Mouse (Mus musculus) frontal cortex, adult 2 months (tissue): ENCODE measurements around the gene Gabrb1. TPM values are rescaled to one million over a fixed set of nuclear protein-coding genes. Genes with fewer than 3 reads are reported as not detected.
A peak's percentile ranks its signal among the peaks of the same experiment; 100 is the strongest.

ENCODE experiments used
- DNase-seq, 2 experiments: peaks; one replicate each; pipeline ENCODE4 v3.0.0; 2022; ENCODE audit warnings: low spot score in 1 of 2; ENCODE audit errors: extremely low spot score in 1 of 2
- polyA plus RNA-seq: library from polyadenylated mRNA; depleted of rRNA; stranded (reverse); fragments of >200 nt; gene quantifications from 2 replicates; pipeline ENCODE4 v1.2.3, GENCODE M21; 2012

Gabrb1 gene
- polyA plus RNA-seq, 1 experiment, result 19.2 TPM

DNA sequence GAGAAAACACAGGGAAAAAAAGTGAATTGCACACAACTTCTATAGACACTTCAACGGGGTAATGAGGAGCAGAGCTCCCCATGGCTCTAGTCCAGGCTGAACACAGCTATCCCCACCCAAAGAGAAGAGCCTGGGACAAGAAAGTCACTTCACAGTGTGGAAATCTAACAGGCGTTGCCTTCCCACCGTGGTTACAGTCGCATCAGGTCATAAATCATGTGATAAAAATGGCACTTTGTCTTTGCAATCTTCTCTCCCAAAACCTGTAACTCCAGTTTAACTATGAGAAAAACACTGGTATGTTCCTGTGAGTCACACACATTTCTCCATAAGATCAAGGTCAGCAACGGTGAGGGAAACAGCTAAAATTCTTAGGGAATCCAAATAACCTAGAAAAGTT lies 498.7 kb downstream of the Gabrb1 start:
- no peak for DNase-seq

DNA sequence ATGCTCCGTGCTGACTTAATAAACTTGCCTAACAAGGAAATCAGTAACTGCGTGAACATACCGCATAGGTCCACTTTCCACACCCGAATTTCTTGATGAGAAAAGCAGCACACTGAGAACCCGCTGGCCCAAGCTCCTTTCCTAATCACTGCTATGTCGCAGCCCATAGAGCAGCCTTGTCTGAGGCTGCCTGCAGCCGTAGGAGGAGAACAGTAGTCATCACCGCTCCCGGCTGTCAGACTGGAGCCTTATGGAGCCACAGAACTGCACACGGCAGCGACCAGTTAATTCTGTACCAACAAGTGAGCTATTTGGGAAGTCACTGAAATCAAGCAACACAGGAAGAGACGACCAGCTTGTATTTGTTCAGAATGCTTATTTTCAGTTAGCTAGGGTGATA lies 500.8 kb downstream of the Gabrb1 start:
- no peak for DNase-seq

DNA sequence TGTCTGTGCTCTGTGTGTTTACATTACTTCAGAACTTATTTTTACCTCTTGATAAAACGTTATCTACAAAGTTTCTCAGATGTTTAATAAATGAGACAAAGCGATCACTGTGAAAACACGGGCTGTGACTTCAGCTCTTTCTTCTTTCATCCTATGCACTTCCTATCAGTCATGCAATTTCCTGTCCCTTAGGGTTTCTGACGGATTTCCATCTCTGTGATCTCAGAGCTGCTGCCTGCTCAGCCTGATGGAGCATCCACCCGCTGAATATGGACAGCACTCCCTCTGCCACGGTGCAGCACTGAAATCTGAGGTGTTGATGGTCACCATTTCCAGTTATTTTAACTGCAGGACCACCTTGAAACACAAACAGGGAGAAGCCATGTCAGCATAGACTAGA lies 501.6 kb downstream of the Gabrb1 start:
- no peak for DNase-seq

DNA sequence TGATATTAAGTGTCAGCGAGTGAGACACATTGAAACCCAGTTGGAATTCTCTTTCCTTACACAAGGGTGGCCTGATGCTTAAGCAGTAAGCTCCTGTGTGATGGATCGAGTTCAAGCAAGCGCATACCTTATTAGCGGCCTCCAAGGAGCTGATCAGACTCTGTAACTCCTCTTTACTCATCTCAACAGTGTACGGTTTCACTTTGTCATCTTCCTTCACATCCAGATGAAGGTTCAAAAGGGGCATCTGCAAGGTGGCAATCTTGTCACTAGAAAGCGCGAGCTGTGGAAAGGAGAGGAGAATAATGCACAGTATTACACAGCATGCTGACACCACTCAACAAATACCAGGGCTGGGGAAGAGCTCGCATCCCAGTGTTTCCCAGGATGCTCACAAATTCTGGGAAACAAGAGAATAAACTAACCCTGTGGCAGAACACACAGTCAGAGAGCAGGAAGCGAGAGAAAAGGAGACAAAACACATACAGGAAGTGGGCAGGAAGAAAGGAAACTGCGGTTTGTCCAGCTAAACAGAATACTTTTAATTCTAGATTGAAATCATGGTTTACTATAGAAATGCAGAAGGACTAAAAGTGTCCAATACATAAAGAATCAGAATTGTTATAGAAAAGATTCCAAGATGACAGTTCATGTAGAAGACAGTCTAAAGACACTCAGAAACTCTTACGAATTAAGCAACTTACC lies 503.0 kb downstream of the Gabrb1 start:
- no peak for DNase-seq

DNA sequence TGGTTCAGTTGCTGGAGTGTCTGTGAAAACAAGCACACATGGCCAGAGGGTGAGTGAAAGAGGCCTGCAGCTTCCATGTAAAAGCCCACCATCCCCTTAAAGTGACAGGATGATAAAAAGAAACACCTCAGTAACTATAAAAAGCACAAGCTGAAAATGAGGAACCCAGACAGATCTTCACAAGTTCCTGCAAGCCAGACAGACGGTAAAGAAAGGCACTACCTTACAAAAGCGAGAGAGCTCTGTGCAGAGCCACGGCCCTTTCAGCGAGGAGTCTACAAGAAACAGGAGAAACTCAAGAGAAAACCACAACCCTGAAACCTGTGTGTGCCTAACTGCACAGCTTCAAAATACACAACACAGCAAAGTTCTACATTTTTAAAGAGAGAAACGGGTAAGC lies 504.9 kb downstream of the Gabrb1 start:
- DNase-seq, result no peak

DNA sequence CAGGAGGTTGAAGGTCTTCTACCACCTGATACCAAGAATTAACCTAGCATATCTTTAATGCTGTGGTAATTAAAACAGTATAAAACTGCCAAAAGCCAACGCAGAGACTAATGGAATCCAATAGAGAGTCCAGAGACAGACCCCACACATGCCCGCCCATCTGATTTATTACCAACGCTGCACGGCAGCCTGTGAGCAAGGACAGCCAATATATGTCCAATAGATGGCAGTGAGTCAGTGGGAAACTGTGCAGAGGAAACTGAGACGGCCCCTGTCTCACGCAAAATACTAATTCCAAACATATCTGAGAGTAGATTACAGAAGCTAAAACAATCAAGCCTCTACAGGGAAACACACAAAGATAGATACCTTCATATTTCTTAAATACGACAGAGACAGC lies 506.5 kb downstream of the Gabrb1 start:
- no peak for DNase-seq

DNA sequence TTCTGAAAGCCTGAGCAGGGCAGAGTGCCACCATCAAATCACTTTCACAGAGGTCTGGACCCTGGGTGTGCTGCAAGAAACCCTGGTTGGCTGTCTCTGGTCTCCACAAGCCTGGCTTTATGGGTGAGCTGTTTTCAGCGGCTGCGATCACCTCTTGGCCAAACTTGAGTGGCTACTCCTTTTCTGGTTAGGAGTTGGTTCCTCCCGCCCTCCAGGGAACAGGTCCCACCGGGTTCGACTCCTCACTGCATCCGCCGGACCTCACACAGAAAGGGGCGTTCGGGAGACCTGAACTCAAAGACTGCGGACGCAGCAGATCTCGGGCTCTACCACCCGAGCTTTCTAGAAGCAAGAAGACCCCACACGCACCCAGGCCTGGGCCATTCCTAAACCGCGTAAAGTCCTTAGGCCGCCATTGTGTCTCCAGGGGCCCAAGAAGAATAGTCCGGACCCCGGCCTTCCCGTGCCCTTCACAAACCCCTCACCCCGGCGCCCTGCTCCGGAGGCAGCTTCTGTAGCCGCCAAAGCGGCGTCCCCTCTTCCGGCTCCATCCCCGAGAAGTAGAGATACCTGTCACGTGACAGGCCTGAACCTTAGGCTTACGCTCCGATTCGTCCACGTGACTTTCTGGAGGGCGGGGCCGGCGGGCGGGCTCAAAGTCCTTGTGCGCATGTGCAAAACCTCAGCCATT lies 509.8 kb downstream of the Gabrb1 start, which contains the start of gene Commd8:
Gene Commd8 (minus strand): TSS at position 596 of the 691 bp plus-strand sequence.
- DNase-seq, result peak; percentile 95 to 97

DNA sequence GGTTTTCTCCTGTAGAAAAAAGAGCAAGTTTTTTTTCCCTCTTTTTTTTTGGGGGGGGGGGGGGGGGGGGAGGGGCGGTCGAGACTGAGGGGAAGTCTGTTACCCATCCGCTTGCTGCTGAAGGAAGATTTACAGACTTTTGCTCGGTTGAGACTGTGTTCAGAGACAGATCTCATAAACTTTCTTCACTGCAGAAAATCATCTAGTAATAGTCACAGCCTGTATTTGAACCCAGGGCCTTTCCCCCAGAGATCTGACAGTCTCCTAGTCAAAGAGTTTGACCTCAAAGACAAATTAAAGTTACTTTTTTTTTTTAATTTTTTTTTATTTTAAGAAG lies 510.3 kb downstream of the Gabrb1 start:
- DNase-seq, result no peak

DNA sequence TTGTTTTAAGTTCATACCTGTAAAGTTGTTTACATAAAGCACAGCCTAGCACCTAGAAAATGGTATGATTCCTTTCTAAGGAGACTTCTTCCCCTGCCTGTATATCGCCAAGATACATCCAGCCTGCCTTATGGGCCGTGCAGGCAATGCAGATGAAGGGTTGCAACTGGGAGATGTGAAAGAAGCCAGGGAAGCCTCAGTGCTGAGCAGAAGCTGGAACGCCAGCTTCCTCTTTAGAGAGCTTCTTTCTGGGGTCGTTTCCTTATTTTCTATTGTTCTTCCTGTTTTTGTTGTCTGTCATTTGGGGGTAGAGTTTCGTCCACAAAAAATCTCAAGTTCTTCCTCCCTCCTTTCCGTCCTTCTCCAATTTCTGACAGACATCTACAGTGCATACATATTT lies 512.2 kb downstream of the Gabrb1 start:
- DNase-seq, result no peak

DNA sequence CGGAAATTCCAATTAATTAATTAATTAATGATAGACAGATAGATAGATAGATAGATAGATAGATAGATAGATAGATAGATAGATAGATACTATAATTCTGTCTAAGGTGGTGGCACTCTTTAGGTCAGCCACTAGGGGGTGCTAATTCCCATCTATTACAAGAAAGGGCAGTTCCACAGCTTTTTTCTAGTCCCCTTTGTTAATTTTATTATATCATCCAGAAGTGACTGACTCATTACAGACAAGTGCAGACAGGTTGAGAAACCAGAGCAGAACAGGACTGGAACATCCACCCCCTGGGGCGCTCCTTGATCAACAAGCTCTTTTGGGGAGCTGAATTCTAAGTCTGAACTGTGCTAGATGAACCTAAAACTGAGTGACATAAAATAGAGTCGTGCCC lies 514.8 kb downstream of the Gabrb1 start:
- DNase-seq, result peak in 1 of 2 experiments; percentile 67

DNA sequence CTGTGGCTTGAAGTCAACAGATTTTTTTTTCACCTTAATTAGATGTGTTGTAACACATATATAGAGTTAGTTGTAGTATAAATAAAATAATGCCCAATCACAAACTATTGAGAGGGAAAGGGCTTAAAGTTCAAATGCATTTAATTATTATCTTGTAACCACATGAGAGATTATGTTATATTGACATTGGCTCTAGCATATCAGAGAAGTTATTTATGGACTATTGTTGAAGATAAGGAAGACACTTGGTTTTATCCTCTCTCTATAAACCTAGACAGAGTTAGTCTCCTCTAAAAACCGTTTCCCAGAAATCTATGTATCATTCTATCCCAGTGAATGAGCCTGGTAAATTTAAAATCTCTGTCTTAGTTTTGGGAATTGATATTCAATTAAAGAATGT lies 515.6 kb downstream of the Gabrb1 start:
- DNase-seq, result no peak

DNA sequence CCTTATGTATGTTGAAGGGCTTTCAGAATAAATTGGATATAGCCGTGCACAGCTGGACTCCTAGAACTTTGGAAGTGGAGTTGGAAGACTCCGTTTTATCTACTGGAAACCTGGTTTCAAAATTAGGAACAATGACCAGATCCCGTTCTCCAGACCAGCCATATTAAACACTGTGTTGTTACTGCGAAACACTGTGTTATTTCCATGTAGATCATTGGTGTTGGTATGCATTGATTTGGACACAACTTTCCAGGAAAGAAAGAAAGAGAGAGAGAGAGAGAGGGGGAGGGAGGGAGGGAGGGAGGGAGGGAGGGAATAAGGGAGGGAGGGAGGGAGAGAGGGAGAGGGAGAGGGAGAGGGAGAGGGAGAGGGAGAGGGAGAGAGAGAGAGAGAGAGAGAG lies 517.1 kb downstream of the Gabrb1 start:
- no peak for DNase-seq

DNA sequence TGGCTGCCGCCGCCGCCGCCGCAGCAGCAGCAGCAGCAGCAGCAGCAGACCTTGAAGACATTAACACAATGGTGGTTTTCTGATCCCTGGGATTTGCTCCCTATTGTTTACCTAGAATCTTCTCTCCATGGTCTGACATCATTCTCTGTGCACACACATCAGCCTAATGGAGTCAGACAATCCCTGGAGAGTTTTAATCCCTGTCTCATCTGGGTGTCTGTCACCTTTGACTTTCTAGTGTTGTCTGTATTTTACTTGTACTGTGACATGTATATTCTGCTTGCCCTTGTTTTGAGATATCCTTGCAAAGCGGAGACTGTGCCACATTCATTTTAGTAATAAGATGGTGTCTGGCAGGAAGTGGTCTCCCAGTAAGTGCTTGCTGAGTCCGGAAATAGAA lies 517.6 kb downstream of the Gabrb1 start:
- DNase-seq, result no peak

DNA sequence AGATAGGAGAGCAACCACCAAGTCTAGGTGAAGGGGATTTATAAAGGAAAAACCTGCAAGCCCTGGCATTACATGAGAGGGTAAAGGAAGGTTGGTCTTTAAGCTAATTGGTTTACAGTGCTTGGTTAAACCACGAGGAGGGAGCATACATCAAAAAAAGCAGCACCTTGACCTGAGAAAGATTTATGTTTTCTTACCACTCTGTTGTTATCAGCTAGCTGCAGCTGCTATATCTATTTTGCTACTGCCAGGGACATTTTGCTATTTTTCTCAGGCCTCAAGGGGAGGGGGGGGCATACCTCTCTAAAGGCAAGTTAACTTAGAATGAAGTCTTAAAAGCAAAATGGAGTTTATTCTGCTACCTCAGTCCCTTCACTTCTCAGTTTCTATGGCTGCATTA lies 523.3 kb downstream of the Gabrb1 start:
- no peak for DNase-seq

DNA sequence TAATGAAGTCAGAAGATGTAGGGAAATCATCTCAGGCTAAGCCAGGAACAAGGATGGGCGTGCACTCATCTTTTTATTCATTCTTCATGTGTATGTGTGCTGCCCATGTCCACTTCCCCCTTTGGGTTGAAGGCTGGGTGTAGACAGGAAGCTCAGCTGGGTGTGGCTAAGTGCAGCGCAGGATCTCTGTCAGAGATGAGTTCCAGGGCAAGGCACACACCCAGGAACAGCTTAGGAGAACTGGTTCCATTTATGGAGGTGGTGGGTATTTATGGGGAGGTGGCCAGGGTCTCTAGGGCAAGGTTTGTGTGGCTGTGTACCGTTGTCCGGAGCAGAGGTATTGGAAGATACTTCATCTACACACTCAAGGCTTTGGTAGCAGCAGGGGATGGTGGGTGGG lies 524.9 kb downstream of the Gabrb1 start:
- no peak for DNase-seq

DNA sequence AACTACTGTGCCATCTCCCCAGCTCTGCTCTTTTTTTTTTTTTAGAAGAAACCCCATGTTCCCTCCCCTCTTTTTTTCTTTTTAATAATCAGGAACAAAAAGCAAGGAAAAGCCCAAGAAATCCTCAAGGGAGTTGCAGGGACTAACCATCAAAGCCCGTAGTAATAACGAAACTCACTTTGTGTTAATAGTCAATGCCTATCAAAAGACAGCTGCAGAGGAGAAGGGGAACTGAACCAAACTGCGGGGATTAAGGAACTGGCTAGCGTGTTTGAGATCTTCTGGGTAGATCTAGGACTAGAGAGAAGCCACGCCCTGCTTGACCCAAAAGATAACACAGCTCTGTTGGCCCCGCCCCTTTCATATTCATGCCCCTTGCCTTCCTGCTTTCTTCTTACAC lies 526.0 kb downstream of the Gabrb1 start:
- no peak for DNase-seq

DNA sequence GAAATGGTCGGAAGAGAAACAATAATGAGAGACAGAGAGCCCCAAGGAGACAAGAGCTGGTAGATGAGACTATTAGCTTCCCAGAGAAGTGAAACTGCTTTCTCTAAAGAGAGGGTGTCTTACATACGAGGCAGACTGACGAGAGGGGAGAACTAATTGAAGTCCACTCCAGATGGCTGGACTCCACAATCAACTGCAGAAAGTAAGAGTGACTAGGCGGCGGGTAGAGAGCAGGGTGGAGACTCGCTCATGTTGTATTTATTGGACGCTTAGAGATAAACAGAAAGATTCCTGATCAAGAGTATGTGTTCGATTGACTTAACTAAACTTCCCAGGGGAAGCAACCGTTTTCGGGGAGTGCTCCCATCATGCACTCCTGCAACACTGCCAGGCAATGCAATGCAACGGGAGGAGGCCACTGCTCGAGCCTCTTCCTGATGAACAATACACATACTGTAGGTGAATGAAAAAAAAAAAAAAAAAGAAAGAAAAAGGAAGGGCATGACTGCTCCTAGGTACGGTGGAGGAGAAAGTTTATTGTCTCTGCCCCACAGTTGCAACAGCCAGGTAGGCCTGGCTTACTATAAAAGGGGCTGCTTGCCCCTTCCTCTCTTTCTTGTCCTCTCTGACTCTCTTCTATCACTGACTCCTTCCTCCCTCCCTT lies 526.7 kb downstream of the Gabrb1 start:
- no peak for DNase-seq

DNA sequence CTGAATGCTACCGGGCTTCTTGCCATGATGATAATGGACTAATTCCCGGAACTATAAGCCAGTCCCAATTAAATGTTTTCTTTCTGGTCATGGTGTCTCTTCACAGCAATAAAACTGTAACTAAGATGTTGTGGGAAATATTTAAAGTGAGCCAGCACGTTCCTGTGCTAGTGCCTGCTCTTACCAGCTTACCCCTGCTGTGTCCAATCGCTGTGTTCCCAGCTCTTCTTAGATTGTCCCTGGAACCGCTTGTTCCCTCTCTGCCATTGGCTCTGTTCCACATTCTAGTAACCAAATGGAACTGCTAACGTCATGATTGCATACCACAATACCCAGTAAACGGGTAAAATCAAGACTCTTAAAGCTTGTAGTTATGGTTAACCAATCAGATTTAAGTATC lies 533.2 kb downstream of the Gabrb1 start:
- DNase-seq, result no peak

DNA sequence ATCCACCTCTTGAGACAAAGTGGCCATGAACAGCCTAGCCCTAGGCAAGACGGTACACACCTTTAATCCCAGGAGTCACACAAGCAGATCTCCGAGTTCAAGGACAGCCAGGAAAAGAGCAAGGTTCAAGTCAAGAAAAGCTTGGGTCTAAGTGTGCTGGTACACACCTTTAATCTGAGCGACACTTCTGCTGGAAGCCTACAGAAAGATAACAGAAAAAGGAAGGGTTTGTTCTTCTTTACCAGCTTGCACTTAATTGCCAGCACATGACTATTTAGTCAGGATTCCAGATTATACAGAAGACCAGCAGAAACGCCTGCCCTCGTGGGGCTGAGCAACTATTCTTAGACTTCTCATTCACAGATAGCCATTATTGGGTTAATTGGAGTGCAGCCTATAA lies 534.0 kb downstream of the Gabrb1 start:
- no peak for DNase-seq

DNA sequence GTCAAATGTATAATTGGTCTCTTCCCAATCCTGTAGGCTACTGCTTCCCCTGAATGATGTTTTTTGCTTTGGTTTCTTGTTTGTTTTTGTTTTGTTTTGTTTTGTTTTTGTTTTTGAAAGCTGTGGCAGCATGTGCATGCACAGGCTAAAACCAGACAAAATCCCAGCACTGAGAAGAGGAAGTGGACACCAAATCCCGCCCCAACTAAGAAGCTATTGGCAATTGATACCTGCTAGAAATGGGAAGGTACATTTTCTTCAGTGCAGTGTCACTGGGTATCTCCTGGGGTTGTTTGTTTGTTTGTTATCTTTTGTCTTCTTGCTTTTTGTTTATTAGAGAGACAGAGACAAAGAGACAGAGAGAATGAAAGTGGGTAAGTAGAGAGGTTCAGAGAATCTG lies 537.5 kb downstream of the Gabrb1 start:
- DNase-seq, result no peak
